Mouse (Mus musculus) limb, embryonic 14.5 days (tissue): ENCODE results near the gene Xndc1. TPM values are rescaled to one million over a fixed set of nuclear protein-coding genes. Genes with fewer than 3 reads are reported as not detected.
A peak's percentile ranks its signal among the peaks of the same experiment; 100 is the strongest.
"Not testable (repeated sequence)": the region's sequence is repeated elsewhere in the genome, so short reads cannot be mapped to it uniquely, and the experiment has no call there.

Experiments
- ATAC-seq: fragments of 200-750 bp; cut with Nextera tagmentation; 2 replicates; pipeline ENCODE4 v1.8.0; 2017; ENCODE audit warnings: low read depth, moderate number of reproducible peaks, moderate TSS enrichment; ENCODE audit not compliant: low FRiP score
- DNase-seq: peaks from one replicate; pipeline ENCODE4 v3.0.0-alpha.2; 2015; ENCODE audit warnings: low spot score
- H3K27ac ChIP-seq: fragments of 300-500 bp; sonication (generic); replicated peaks from 2 replicates; pipeline ENCODE4 v1.5.1; 2014; ENCODE audit warnings: low read depth, mild to moderate bottlenecking, low read length, moderate library complexity, mixed read lengths
- H3K27me3 ChIP-seq: fragments of 300-500 bp; sonication (generic); 2 replicates; pipeline ENCODE4 v1.6.1; 2014; ENCODE audit warnings: low read length, mixed read lengths; ENCODE audit not compliant: control insufficient read depth, insufficient read depth
- H3K36me3 ChIP-seq: fragments of 300-500 bp; sonication (generic); 2 replicates; pipeline ENCODE4 v1.6.1; 2014; ENCODE audit warnings: mild to moderate bottlenecking, low read length, moderate library complexity, mixed read lengths; ENCODE audit not compliant: control insufficient read depth, insufficient read depth
- H3K4me1 ChIP-seq: fragments of 300-500 bp; sonication (generic); 2 replicates; pipeline ENCODE4 v1.6.1; 2014; ENCODE audit warnings: antibody characterized with exemption, low read length, mixed read lengths; ENCODE audit not compliant: control insufficient read depth, insufficient read depth
- H3K4me2 ChIP-seq: fragments of 300-500 bp; sonication (generic); replicated peaks from 2 replicates; pipeline ENCODE4 v1.6.1; 2014; ENCODE audit warnings: low read depth, mild to moderate bottlenecking, low read length, moderate library complexity; ENCODE audit not compliant: severe bottlenecking
- H3K4me3 ChIP-seq: fragments of 300-500 bp; sonication (generic); replicated peaks from 2 replicates; pipeline ENCODE4 v1.5.1; 2014; ENCODE audit warnings: low read length
- H3K9ac ChIP-seq: fragments of 300-500 bp; sonication (generic); 2 replicates; pipeline ENCODE4 v1.6.1; 2014; ENCODE audit warnings: mild to moderate bottlenecking, low read depth, low read length, moderate library complexity; ENCODE audit not compliant: severe bottlenecking
- H3K9me3 ChIP-seq: fragments of 300-500 bp; sonication (generic); 2 replicates; pipeline ENCODE4 v1.6.1; 2016; ENCODE audit warnings: low read length; ENCODE audit not compliant: control insufficient read depth
- POLR2A ChIP-seq: fragments of 200-500 bp; IDR thresholded peaks from 2 replicates; pipeline ENCODE4 v1.8.0; 2012; ENCODE audit warnings: inconsistent platforms, mild to moderate bottlenecking, moderate library complexity, borderline replicate concordance; ENCODE audit not compliant: insufficient read depth, insufficient read length; ENCODE audit errors: extremely low read depth
- WGBS: fragments of 180-500 bp; shearing (Covaris S2); extraction: QIAGEN DNeasy Blood & Tissue Kit; methylation state at CpG from one replicate; pipeline ENCODE4 v1.1.7; 2014; 5-methylcytosine and 5-hydroxymethylcytosine counted together
- polyA plus RNA-seq, 2 experiments: library from polyadenylated mRNA; depleted of rRNA in 1 of 2; stranded (reverse) in 1 of 2; unstranded in 1 of 2; fragments of >200 nt; fragmentation: Nextera tagmentation in 1 of 2; extraction: Ambion mirVana in 1 of 2; gene quantifications; 2 replicates each; pipeline versions ENCODE4 v1.2.1 to v1.2.3; 2012 to 2014

Xndc1 gene
- polyA plus RNA-seq, 2 experiments = 21.4 to 65.1 TPM

DNA sequence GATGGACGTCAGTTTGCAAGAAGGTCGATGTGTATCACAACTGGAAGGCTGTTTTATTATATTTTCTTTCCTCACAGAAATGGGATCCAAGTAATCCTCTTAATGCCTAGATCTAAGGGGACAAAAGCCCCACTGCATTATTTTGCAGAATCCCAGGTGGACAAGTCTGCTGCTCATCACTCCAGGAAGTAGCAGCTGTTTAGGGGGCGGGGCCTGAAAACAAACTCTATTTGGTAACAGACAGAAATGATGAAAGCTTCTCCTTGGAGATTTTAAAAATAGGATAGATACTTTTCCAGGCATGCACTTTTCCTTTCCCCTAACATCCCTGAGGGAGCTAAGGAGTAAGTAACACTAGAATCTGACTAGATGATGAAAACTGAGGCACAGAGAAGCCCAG lies 28.0 kb upstream of the Xndc1 start:
- Histone ChIP-seq H3K27me3 (no peaks in the 10 kb centered on the region), H3K4me3 (no peak overlapping the region), H3K4me2 (no peak overlapping the region), H3K36me3 (peaks cover 86% of the 10 kb centered on the region), H3K4me1 (no peaks in the 10 kb centered on the region), H3K27ac (no peak overlapping the region), H3K9me3 (no peaks in the 10 kb centered on the region), H3K9ac (no peak overlapping the region)
- no peak for DNase-seq
- no peak for TF ChIP-seq POLR2A
- 94% methylated on average over 3 of the region's 3 CpGs for WGBS
- no peak for ATAC-seq

DNA sequence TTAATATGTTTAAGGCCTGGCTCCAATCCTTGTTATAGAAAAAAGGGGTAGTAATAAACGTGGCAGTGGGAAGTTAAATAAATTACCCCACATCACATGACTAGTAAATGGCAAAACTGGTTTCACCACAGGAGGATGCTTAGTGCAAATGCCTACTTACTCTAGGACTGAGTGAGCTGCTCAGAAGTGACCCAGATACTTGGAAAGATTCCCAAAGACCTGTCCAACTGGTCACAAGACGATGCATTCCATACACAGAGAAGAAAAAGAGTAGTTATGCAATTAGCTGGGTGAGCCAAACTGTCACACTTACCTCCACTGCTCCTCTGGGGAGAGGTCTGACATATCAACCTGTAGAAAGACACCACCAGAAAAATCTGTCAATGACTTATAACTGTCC lies 23.0 kb upstream of the Xndc1 start:
- H3K9me3 ChIP-seq = no peaks in the 10 kb centered on the region
- WGBS = 57% methylated on average over 2 of the region's 2 CpGs
- no peak overlapping the region for H3K27ac ChIP-seq
- no peak overlapping the region for H3K4me2 ChIP-seq
- 0 out of 2 replicates have a peak, but pooled peaks cover 3% of the 10 kb centered on the region for H3K4me1 ChIP-seq
- TF ChIP-seq POLR2A = no peak
- no peak for ATAC-seq
- no peak overlapping the region for H3K9ac ChIP-seq
- no peak overlapping the region for H3K4me3 ChIP-seq
- no peak for DNase-seq
- peaks cover 46% of the 10 kb centered on the region for H3K36me3 ChIP-seq
- no peaks in the 10 kb centered on the region for H3K27me3 ChIP-seq

- H3K27ac ChIP-seq, ATAC-seq, H3K4me3 ChIP-seq, H3K27me3 ChIP-seq, H3K9ac ChIP-seq, H3K36me3 ChIP-seq, DNase-seq, H3K9me3 ChIP-seq, H3K4me1 ChIP-seq, H3K4me2 ChIP-seq: not testable (repeated sequence)
These were observed 16.8 kb upstream of the Xndc1 start for GRCm38 (mm10) chr7:102048524-102048923.

DNA sequence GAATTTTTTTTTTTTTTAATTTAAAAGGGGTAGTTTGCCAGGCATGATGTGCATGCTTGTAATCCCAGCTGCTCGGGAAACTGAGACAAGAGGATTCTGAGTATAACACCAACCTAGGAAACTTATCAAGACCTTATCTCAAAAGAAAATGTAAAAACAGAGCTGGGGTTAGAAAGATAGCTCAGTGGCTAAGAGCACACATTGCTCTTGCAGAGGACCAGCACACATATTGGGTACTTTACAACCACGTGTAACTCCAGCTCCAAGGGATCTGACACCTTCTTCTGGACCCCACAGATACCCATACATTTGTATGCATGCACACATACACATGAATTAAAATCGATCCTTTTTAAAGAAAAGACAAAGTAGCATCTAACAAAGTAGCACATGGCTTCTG lies 4.0 kb upstream of the Xndc1 start:
- no peak for DNase-seq
- Histone ChIP-seq H3K4me2 (no peak overlapping the region), H3K4me3 (no peak overlapping the region), H3K36me3 (peaks cover 18% of the 10 kb centered on the region; the same call in 1 of the 2 replicates), H3K4me1 (peaks cover 12% of the 10 kb centered on the region), H3K9ac (no peak overlapping the region), H3K27me3 (no peaks in the 10 kb centered on the region), H3K27ac (no peak overlapping the region), H3K9me3 (no peaks in the 10 kb centered on the region)
- no peak for ATAC-seq
- no peak for TF ChIP-seq POLR2A
- WGBS = 90% methylated on average over 3 of the region's 3 CpGs

DNA sequence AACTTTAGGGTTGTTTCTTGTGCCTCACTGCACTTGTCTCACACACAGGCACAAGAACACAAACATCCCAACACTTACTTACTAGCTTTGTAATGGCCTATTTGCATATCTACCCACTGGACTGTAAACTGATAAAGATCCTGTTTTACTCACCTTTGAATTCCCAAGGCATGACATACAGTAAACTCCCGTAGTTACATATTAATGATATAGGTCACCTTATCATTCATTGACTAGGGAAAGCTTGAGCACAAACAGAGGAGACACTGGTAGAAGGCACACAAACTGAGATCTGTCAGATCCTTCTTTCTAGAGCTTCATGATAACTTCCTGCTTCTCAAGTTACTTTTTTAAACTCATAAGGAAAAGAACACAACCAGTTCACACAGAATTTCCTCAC lies 3.1 kb upstream of the Xndc1 start:
- TF ChIP-seq POLR2A = no peak
- no peaks in the 10 kb centered on the region for H3K9me3 ChIP-seq
- H3K27ac ChIP-seq = no peak overlapping the region
- WGBS = 94% methylated on average over 1 of the region's 1 CpGs
- peaks cover 11% of the 10 kb centered on the region; the same call in 1 of the 2 replicates for H3K36me3 ChIP-seq
- no peak for DNase-seq
- H3K9ac ChIP-seq = no peak overlapping the region
- H3K27me3 ChIP-seq = no peaks in the 10 kb centered on the region
- H3K4me1 ChIP-seq = peaks cover 14% of the 10 kb centered on the region
- ATAC-seq = no peak
- no peak overlapping the region for H3K4me2 ChIP-seq
- H3K4me3 ChIP-seq = no peak overlapping the region

DNA sequence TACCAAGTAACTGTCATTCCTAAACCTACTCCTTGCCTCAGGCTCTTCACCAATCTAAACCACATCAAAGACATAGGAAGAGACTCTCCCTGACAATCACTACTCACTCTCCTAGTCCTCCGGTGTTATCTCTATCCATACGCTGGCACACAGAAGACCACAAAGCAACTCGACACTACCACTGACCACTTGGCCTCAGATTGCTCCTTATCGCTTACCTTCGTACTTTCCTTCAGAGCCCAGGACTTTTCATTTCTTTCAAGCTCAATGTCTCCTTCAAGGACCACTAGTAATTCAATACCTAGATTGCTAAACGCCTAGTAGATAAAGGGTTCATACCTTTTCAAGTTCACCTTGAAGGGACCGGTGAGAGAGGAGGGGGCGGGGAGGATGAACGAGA lies 1.4 kb upstream of the Xndc1 start:
- no peaks in the 10 kb centered on the region for H3K27me3 ChIP-seq
- H3K9me3 ChIP-seq = no peaks in the 10 kb centered on the region
- 0 out of 2 replicates have a peak, but pooled peaks cover 6% of the 10 kb centered on the region for H3K36me3 ChIP-seq
- DNase-seq (no peak), ATAC-seq (no peak)
- 85% methylated on average over 9 of the region's 9 CpGs for WGBS
- no peak overlapping the region for H3K27ac ChIP-seq
- H3K9ac ChIP-seq = no peak overlapping the region
- peak overlapping the region; percentile 75 for H3K4me3 ChIP-seq
- TF ChIP-seq POLR2A = no peak
- peaks cover 14% of the 10 kb centered on the region for H3K4me1 ChIP-seq
- peak overlapping the region; percentile 74 for H3K4me2 ChIP-seq
